Mouse (Mus musculus): ENCODE measurements around the gene Rnf24.
"Not testable (repeated sequence)": the region's sequence is repeated elsewhere in the genome, so short reads cannot be mapped to it uniquely, and the experiment has no call there.

Rnf24 gene

GRCm38 (mm10) chr2:131337602-131338001 is 15.1 kb downstream of the Rnf24 start:
- DNase-seq (ENCODE audit: low read depth, low spot score), result no peak

DNA sequence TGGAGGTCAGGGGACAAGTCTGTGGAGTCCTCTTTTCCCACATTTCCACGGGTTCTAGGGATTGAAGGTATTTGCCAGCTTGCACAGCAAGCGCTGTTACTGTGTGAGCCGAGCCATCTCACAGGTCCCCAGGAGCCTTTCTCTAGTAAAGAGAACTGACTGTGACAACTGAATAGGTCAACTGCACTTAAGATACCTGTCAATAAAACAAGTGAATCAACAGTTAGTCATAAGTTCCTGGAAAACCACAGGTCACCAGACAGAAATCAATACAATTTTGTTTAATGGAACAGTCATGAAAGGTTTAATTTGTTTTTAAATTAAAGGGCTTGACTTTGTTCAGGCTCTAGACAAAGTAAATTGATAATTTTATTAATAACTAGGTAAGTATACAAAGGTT is 22.1 kb downstream of the Rnf24 start:
- no peak for DNase-seq (ENCODE audit: low read depth, low spot score)

DNA sequence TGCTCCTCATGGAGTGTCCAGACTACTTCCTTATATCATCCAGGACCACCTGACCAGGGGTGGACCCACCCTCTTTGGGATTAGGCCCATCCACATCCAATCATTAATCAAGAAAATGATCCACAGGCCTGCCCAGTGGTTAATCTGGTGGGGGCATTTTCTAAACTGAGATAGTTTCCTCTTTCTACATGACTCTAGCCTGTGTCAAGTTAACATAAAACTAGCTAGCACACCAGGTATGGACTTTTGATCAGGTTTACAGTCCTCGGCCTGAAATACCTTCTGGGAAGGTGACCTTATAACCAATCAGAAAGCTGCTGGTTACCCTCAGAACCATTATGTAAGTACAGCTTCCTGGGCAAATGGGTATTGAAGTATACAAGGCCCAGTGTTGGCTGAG is 23.7 kb downstream of the Rnf24 start:
- DNase-seq (ENCODE audit: low read depth, low spot score), result no peak

- no peak for DNase-seq (ENCODE audit: low read depth, low spot score)
These were observed 26.6 kb downstream of the Rnf24 start for GRCm38 (mm10) chr2:131326044-131326443.

- no peak for DNase-seq (ENCODE audit: low read depth, low spot score)
These were observed 29.0 kb downstream of the Rnf24 start for GRCm38 (mm10) chr2:131323675-131324074.

GRCm38 (mm10) chr2:131321192-131321591 is 31.5 kb downstream of the Rnf24 start:
- DNase-seq (ENCODE audit: low read depth, low spot score), result not testable (repeated sequence)

DNA sequence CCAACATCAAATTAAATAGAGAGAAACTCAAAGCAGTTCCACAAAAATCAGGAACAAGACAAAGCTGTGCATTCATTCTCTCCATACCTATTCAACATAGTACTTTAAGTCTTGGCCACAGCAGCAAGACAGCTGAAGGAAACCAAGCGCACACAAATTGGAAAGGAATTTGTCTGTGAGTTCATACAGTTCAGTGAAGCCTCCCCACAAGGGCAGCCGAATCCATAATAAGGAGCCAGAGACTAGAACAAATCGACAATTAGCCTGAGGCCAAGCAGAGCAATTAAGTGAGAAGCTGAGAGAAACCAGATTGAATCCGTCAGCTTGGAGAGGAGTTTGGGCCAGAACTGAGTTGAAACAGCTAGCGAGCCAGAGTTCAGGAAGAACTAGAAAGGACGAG is 33.3 kb downstream of the Rnf24 start:
- peak; percentile 12 for DNase-seq (ENCODE audit: low read depth, low spot score)

- no peak for DNase-seq (ENCODE audit: low read depth, low spot score)
These were observed 36.5 kb downstream of the Rnf24 start for GRCm38 (mm10) chr2:131316167-131316566.

- no peak for DNase-seq (ENCODE audit: low read depth, low spot score)
These were observed 43.4 kb downstream of the Rnf24 start for GRCm38 (mm10) chr2:131309296-131309695.

- DNase-seq (ENCODE audit: low read depth, low spot score), result no peak
These were observed 44.9 kb downstream of the Rnf24 start for GRCm38 (mm10) chr2:131307822-131308221.

DNA sequence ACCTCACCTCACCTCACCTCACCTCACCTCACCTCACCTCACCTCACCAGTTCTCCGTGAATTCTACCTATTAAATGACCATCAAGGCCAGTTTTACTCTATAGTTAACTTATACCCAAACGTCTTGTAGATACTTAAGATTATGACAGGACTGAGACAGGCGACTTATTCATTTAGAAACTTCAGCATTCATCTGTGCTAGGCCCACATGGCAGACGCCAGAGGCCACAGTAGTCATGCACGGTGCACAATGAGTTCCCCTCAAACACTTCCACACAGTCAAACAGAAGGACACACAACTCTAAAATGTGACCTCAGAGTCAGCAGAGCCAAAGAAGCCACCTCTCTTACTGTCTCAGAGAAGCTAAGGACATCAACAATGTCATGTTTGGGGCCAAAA is 45.3 kb downstream of the Rnf24 start:
- no peak for DNase-seq (ENCODE audit: low read depth, low spot score)

- not testable (repeated sequence) for DNase-seq (ENCODE audit: low read depth, low spot score)
These were observed 47.5 kb downstream of the Rnf24 start for GRCm38 (mm10) chr2:131305226-131305625.

DNA sequence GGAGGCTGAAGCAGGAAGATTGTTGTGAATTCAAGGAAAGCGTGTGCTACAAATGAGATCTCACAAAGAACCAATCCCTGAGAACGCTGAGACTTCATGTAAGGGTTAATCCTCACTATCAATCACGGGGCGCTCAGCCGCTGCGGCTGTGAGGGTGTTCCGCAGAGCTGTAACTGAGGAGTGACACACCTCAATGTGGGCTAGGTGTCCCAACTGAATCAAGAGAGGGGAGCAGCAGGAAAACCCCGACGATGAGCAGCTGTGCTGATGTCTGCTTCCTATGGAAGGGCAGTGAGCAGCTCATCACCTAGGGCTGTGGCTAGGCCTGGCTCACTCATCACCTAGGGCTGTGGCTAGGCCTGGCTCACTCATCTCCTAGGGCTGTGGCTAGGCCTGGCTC is 48.2 kb downstream of the Rnf24 start:
- DNase-seq (ENCODE audit: low read depth, low spot score), result no peak

DNA sequence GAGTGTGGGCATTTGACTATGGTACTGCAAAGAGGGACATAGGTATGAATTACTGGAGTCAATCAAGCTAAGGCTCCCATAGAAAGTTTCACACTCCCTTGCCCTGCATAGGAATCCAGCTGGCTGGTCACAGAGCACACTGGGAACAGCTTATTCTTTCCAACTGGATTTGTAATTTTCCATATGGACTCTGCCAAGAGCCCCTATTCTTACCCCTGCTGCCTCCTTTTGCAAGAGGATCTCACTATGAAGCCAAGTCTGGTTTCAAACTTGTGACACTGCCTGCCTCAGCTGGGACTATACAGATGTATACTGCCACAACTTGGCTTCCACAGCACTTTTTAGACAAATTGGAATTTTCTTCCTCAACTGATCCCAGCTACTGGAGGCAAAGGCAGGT is 51.1 kb downstream of the Rnf24 start:
- no peak for DNase-seq (ENCODE audit: low read depth, low spot score)

DNA sequence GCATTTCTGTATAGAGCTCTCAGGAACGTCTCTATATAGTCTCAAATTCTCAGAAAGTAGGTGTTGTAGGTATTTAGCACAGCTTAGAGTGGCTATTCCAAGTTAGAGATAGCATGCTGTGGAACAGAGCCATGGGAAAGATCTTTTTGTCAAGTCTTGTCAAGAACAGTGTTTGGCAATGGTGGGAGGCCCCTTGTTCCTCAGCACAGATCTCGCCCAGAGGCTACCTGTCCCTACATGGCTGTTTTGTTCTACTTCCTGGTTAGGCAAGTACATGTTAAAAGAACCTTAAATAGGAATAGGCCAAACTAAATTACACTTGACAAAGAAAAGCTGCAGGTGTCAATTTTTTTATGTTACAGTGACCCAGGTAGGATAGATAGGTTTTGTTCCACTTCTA is 52.2 kb downstream of the Rnf24 start:
- DNase-seq (ENCODE audit: low read depth, low spot score), result no peak

GRCm38 (mm10) chr2:131298674-131299073 is 54.0 kb downstream of the Rnf24 start:
- not testable (repeated sequence) for DNase-seq (ENCODE audit: low read depth, low spot score)

DNA sequence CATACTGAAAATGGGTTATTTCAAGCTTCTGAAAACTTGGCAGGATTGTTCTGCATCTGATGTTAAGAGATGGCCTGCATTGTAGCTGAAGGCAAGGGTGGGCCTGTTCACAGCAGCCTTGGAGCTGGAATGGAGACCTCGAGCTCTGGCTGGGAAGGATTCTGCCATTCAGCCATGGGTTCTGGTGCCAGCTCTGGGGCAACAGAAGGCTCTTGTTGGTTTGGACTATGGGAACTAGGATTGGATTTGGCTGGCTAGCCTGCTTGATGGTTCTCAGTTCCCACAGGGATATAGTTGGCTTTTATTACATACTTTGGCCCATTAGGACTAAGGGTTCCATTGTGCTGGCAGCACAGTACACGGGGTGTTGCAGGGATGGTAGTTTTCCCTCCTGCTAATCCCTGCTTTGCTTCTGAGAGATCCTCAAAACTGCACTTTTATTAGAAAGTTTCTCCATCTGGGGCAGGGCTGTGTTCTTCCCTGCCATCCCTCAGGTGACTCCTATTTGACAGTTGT is 55.9 kb downstream of the Rnf24 start:
- DNase-seq (ENCODE audit: low read depth, low spot score), result no peak

DNA sequence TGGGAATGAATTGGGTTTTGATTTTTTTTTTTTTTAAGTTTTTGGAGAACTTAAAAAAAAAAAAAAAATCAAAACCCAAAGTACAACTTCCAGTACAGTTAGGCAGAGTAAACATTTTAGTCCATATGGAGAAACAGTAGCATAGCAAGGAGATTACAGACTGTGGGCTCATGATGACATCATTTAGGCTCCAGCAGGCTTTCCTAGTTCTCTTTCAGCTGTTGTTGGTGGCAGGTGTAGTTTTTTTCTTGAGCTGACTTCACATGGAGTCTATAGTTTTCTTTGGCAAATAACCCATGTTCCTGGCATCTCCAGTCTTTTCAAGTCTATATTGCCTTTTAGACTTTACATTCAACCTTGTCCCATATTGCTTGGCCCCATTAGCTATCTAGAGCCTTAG is 62.0 kb downstream of the Rnf24 start:
- no peak for DNase-seq (ENCODE audit: low read depth, low spot score)

DNA sequence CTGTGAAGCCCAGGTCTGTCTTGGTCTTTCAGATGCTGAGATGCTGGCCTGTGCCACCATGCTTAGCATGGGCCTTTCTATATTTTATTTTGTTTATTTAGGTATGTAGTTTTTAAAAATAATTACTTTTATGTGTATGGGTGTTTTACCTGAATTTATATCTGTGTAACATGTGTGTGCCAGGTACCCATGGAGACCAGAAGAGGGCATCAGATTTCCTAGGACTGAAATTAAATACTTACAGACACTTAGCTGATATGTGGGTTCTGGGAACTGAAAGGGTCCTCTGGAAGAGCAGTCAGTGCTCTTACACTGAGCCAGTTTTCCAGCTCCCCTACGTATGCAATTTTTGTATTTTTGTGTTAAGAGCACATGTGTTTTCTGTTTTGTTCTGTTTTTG is 66.4 kb downstream of the Rnf24 start:
- DNase-seq (ENCODE audit: low read depth, low spot score), result no peak

DNA sequence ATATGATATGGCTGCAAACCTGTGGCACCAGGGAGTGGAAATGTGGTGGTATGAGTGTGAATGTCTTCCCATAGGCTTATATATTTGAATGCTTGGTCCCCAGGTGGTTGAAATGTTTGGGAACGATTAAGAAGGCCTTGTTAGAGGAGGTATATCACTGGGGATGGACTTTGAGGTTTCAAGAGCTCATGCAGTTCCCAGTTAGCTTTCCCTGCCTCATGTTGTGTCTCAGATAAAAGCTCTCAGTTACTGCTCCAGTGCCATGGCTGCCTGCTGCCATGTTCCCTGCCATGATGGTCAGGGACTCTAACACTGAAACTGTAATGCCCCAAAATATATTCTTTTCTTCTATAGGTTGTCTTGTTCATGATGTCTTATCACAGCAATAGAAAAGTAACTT is 71.1 kb downstream of the Rnf24 start:
- DNase-seq (ENCODE audit: low read depth, low spot score), result no peak

DNA sequence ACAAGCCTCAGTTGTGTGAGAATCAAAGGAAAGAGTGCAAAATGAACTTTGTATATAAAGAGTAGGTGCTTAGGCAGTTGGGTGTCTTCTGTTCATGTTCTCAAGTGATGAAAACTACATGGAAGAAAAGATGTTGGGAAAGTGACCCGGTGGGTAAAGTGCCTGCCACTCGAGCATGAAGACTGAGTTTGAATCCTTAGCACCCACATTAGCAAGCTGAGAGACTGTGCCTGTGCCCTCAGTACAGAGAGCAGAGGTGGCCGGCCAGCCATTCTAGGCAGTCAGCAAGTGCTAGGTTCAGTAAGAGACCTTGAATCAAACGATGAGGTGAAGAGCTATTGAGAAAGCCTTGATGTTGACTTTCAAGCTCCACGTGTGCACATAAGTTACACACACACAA is 76.0 kb downstream of the Rnf24 start:
- no peak for DNase-seq (ENCODE audit: low read depth, low spot score)

DNA sequence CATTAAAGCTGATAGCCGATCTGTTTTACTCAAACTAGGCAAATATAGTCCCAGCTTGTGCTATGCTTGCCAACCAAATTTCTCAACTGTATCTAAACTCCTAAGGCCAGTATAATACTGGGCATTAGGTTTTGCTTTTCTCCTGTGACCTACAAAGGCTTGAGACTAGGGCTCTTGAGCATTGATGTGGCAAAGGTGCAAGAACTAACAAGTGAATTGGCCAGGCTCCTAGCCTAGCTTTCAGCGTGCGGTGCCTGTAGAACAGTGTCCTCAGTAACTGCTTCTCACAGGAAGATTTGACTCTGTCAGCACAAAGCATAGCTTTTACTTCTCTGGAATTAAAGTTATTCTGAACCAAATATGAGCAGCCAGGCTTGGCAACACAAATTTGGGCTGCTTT is 77.2 kb downstream of the Rnf24 start:
- no peak for DNase-seq (ENCODE audit: low read depth, low spot score)

- no peak for DNase-seq (ENCODE audit: low read depth, low spot score)
These were observed 87.6 kb downstream of the Rnf24 start for GRCm38 (mm10) chr2:131265056-131265455.

- DNase-seq (ENCODE audit: low read depth, low spot score), result no peak
These were observed 88.7 kb downstream of the Rnf24 start for GRCm38 (mm10) chr2:131264027-131264426.
